Mouse (Mus musculus): ENCODE measurements around the gene Slc29a1. TPM values are rescaled to one million over a fixed set of nuclear protein-coding genes. Genes with fewer than 3 reads are reported as not detected.

The Slc29a1 gene
- total and polyA plus RNA-seq, 3 experiments = 58.4 to 88.0 (median 72.1) TPM

DNA sequence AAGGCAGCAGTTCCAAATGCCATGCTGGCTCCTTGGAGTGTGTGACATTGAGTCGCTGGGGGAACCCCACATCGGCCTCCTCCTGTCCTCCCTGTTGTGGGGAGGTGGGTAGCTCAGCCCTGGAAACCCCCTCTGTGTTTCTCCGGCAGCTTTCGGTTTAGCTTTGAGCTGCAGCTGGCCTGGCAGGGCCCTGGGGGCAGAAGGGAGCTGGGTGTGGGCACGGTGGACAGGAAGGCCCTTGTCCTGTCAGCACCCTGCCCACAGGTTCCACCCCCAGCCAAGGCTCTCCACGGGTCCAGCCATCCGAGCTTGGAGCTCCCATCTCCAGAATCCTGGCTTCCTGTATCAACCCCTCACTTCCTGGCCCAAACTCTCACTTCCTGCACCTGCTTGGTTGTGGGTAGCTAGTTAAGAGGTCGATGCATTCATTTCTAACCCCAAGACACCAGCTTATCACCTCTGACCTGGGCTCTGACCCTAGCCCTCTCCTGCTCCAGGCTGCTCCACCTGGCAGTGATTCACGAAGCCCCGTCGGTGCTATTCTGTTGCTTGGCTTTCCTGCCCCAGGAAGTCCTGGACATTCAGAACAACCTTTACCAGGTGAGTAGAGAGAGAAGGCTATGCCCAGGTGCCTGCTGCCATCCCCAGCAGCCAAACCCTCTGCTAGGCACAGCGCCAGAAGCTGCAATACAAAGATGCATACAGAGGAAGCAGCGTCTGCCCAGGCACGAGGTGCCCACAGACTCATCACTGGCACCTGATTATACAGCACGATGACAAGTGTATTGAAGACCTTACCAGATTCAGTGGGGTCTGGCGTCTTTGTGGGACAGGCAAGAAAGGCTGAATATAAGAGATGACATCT lies 41.2 kb downstream of the Slc29a1 start (continued):
- no peak for TF ChIP-seq CTCF (conservative IDR thresholded peaks at IDR 0.05 in 1 of 2, IDR thresholded peaks at IDR 0.05 in 1 of 2; ENCODE audit: low read depth in 2 of 2, low read length in 2 of 2)
- TF ChIP-seq USF1 (IDR thresholded peaks at IDR 0.05; ENCODE audit: low read depth, low read length) = no peak
- no peak for TF ChIP-seq SMC3 (IDR thresholded peaks at IDR 0.05; ENCODE audit: low read depth, low read length)
- TF ChIP-seq ZNF384 (IDR thresholded peaks at IDR 0.05; ENCODE audit: low read depth, low read length) = no peak
- TF ChIP-seq CHD1 (IDR thresholded peaks at IDR 0.05; ENCODE audit: low read depth, low read length) = no peak; the same call in 1 of the 2 replicates
- TF ChIP-seq POLR2A (IDR thresholded peaks at IDR 0.05; ENCODE audit: low read depth, low read length) = peak; percentile 47

DNA sequence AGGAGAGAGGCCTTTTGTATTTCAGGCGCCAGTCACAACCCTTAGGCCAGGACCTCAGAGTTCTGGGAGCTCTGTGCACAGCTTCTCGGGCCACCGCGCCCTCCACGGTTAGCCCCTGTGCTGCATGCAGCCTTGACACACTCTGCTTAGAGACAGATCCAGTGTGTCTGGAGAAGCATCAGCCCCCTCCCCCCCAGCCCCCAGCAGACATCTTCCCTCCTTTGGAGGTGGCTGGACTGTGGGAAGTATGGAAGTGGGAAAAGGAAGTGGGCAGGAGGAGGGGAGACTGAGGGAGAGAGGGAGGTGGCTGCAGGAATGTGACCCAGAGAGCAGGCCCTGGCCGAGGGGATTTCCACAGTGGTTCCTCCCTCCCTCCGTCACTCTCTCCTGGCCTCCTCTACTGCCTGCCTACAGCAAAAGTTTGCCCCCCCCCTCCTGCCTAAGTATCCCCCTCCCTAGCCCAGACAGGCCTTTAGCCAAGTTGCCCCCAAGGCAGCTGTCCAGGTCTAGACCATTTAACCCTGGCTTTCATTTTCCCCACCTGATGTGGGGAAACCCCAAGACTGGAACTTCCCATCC lies 42.1 kb downstream of the Slc29a1 start:
- peaks cover 34 to 54% of the 10 kb centered on the region in 2 experiments for H3K36me3 ChIP-seq (replicated peaks in 1 of 2; ENCODE audit: control insufficient read depth in 1 of 2, insufficient read depth in 1 of 2, low read length in 1 of 2)
- H3K27ac ChIP-seq (ENCODE audit: insufficient read depth, low read depth) = peak overlapping the region; percentile 99
- in situ Hi-C loops (cut with MboI; ENCODE audit: low pct_ligation_motif_present, low pct_unique_long_range_greater_than_20kb, low sequenced_read_pairs) = loop anchor here (5.0 kb wide), 1 partner anchor 80 kb away; the partner anchor contains the start of gene Spats1
- H3K4me2 ChIP-seq (ENCODE audit: insufficient read depth, low read depth, poor library complexity, severe bottlenecking) = peak overlapping the region; percentile 80; the same call in 1 of the 2 replicates
- DNase-seq (ENCODE audit: extremely low read depth) = no peak
- H3K79me2 ChIP-seq (replicated peaks; ENCODE audit: control insufficient read depth, extremely low read depth, insufficient read depth, poor library complexity, severe bottlenecking) = peaks cover 41% of the 10 kb centered on the region
- peak overlapping the region; percentile 99 for H3K9ac ChIP-seq (ENCODE audit: insufficient read depth, low read depth)
- dilution Hi-C loops (cut with MboI; ENCODE audit: extremely low pct_ligation_motif_present, extremely low pct_unique_long_range_greater_than_20kb, low sequenced_read_pairs) = no loop called here
- no peaks in the 10 kb centered on the region for H3K27me3 ChIP-seq (replicated peaks)
- TF ChIP-seq EP300 (IDR thresholded peaks at IDR 0.05; ENCODE audit: low read length) (peak; percentile 43), TBP (conservative IDR thresholded peaks at IDR 0.05; ENCODE audit: low read depth, low read length) (peak; percentile 43; the same call in 1 of the 2 replicates), MYC (IDR thresholded peaks at IDR 0.05; ENCODE audit: low read depth, low read length) (no peak), IRF4 (IDR thresholded peaks at IDR 0.05; ENCODE audit: low read depth, low read length) (peak; percentile 40; the same call in 1 of the 2 replicates), TCF12 (IDR thresholded peaks at IDR 0.05; ENCODE audit: low read depth, low read length) (no peak; the same call in 1 of the 2 replicates), UBTF (IDR thresholded peaks at IDR 0.05; ENCODE audit: low read depth, low read length) (no peak), SMC3 (IDR thresholded peaks at IDR 0.05; ENCODE audit: low read depth, low read length) (no peak), MAFK (IDR thresholded peaks at IDR 0.05; ENCODE audit: insufficient replicate concordance, low read length) (no peak), MAZ (IDR thresholded peaks at IDR 0.05; ENCODE audit: low read depth, low read length) (peak; percentile 87), ELF1 (IDR thresholded peaks at IDR 0.05; ENCODE audit: low read depth, low read length) (peak; percentile 18), ETS1 (conservative IDR thresholded peaks at IDR 0.05; ENCODE audit: low read depth, low read length) (peak; percentile 60; the same call in 1 of the 2 replicates), KAT2A (IDR thresholded peaks at IDR 0.05; ENCODE audit: insufficient replicate concordance, low read length) (no peak), JUND (conservative IDR thresholded peaks at IDR 0.05; ENCODE audit: low read depth, low read length) (no peak), ZKSCAN1 (IDR thresholded peaks at IDR 0.05; ENCODE audit: borderline replicate concordance, low read depth, low read length) (no peak), BHLHE40 (IDR thresholded peaks at IDR 0.05; ENCODE audit: low read depth, low read length) (no peak; the same call in 1 of the 2 replicates), MXI1 (IDR thresholded peaks at IDR 0.05; ENCODE audit: low read depth, low read length) (no peak), PAX5 (IDR thresholded peaks at IDR 0.05; ENCODE audit: low read length) (no peak), JUN (IDR thresholded peaks at IDR 0.05; ENCODE audit: insufficient read depth, low read depth, low read length) (no peak), POLR2A (IDR thresholded peaks at IDR 0.05; ENCODE audit: low read depth, low read length) (peak; percentile 51), SIN3A (IDR thresholded peaks at IDR 0.05; ENCODE audit: low read length) (peak; percentile 79; the same call in 1 of the 2 replicates), E2F4 (IDR thresholded peaks at IDR 0.05; ENCODE audit: insufficient replicate concordance, low read depth, low read length) (no peak), MAX (IDR thresholded peaks at IDR 0.05; ENCODE audit: low read length) (no peak), HCFC1 (IDR thresholded peaks at IDR 0.05; ENCODE audit: low read depth, low read length) (no peak)
- peak overlapping the region; percentile 90 to 100 (median 99) for H3K4me3 ChIP-seq (replicated peaks in 1 of 3; ENCODE audit: low read depth in 2 of 3, low read length in 2 of 3, poor library complexity in 1 of 3)
- no peaks in the 10 kb centered on the region for H3K9me3 ChIP-seq (replicated peaks; ENCODE audit: low read length)
- peaks cover 22 to 50% of the 10 kb centered on the region in 2 experiments for H3K4me1 ChIP-seq (ENCODE audit: control insufficient read depth in 1 of 2, insufficient read depth in 2 of 2)

Measured in CH12.LX (cell line).